ENCODE assay signal across 8 mouse cellular contexts in the genomic region with DNA sequence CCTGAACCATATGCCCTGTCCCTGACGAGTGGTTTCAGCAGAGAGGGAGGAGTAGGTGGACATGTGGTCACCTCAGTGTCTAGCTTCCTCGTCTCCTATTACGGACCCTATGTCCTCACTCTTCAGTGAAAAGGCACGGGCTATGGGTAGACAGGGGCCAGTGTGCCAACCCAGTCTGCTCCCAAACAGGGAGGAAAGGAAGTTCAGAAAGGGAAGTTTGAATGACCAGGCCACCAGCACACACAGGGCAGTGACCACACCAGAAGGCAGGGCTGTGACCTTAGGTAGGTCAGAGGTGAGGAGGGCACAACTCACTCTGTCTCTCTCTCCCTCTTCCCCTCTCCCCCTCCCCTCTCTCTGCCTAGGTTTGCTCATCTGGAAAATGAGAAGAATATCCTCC. TPM values are rescaled to one million over a fixed set of nuclear protein-coding genes. Genes with fewer than 3 reads are reported as not detected.
DNase-seq lines count a peak whose midpoint lies in the region; ATAC-seq and TF ChIP-seq lines count a peak whose summit lies in the region.

No protein-coding gene starts in this region.

- 0 out of 2 replicates have a peak, but pooled peaks have one; percentile 3 for ATAC-seq in forebrain, embryonic 11.5 days (replicated peaks; ENCODE audit: low FRiP score)
- ATAC-seq in limb, embryonic 15.5 days (ENCODE audit: insufficient number of reproducible peaks, low FRiP score, low TSS enrichment, low read depth) = no peak

- H3K36me3 ChIP-seq in spleen, adult 2 months (ENCODE audit: control insufficient read depth, insufficient read depth, low read length) = peaks cover 12% of the 10 kb centered on the region
- no peaks in the 10 kb centered on the region; the same call in 1 of the 2 replicates for H3K36me3 ChIP-seq in forebrain, embryonic 11.5 days (ENCODE audit: control insufficient read depth, insufficient read depth, low read length)
- peaks cover 25% of the 10 kb centered on the region for H3K36me3 ChIP-seq in limb, embryonic 15.5 days
- no peaks in the 10 kb centered on the region for H3K36me3 ChIP-seq in myocyte (ENCODE audit: control insufficient read depth, insufficient read depth)

- H3K4me1 ChIP-seq in spleen, adult 2 months (ENCODE audit: control insufficient read depth, insufficient read depth, insufficient read length) = peaks cover 11% of the 10 kb centered on the region; the same call in 1 of the 2 replicates
- no peaks in the 10 kb centered on the region for H3K4me1 ChIP-seq in forebrain, embryonic 11.5 days (replicated peaks; ENCODE audit: control insufficient read depth, insufficient read depth, low read length)
- peaks cover 23% of the 10 kb centered on the region for H3K4me1 ChIP-seq in limb, embryonic 15.5 days

- peak overlapping the region; percentile 55 for H3K9ac ChIP-seq in forebrain, embryonic 11.5 days (ENCODE audit: low read length)
- H3K9ac ChIP-seq in limb, embryonic 15.5 days = peak overlapping the region; percentile 56

- no peak for TF ChIP-seq CTCF in spleen, adult 2 months (IDR thresholded peaks at IDR 0.05; ENCODE audit: extremely low read depth, insufficient read depth, insufficient read length, insufficient replicate concordance)

- no peak for DNase-seq in spleen, adult 2 months (ENCODE audit: low read depth in 1 of 2, low spot score in 2 of 2)
- DNase-seq in spleen, adult 12 weeks (ENCODE audit: low spot score) = no peak
- no peak for DNase-seq in forebrain, embryonic 11.5 days (ENCODE audit: low spot score)
- DNase-seq in spleen, postnatal 14 days (ENCODE audit: low spot score in 2 of 2) = no peak
- no peak for DNase-seq in layer of hippocampus, postnatal 14 days (ENCODE audit: low spot score in 2 of 2)
- DNase-seq in urinary bladder, postnatal 14 days (ENCODE audit: low spot score) = no peak

- 54% methylated on average over 4 of the region's 4 CpGs for WGBS in spleen, adult 2 months
- WGBS in forebrain, embryonic 11.5 days = 58% methylated on average over 4 of the region's 4 CpGs
- WGBS in limb, embryonic 15.5 days = 44% methylated on average over 4 of the region's 4 CpGs

- TF ChIP-seq POLR2A in spleen, adult 2 months (IDR thresholded peaks at IDR 0.05; ENCODE audit: low read depth, low read length) = no peak
- TF ChIP-seq POLR2A in myocyte (IDR thresholded peaks at IDR 0.05; ENCODE audit: insufficient read length, low read depth) = no peak

- H3K79me2 ChIP-seq in myocyte (ENCODE audit: control insufficient read depth, insufficient read depth) = peaks cover 7% of the 10 kb centered on the region

- no peaks in the 10 kb centered on the region for H3K27me3 ChIP-seq in spleen, adult 2 months (ENCODE audit: control insufficient read depth, insufficient read depth, low read length)
- no peaks in the 10 kb centered on the region for H3K27me3 ChIP-seq in forebrain, embryonic 11.5 days (ENCODE audit: control insufficient read depth, insufficient read depth, low read length)
- H3K27me3 ChIP-seq in limb, embryonic 15.5 days = no peaks in the 10 kb centered on the region
- no peaks in the 10 kb centered on the region for H3K27me3 ChIP-seq in myocyte (ENCODE audit: control insufficient read depth, insufficient read depth, insufficient read length)

- peak overlapping the region; percentile 31; the same call in 1 of the 2 replicates for H3K27ac ChIP-seq in spleen, adult 2 months (ENCODE audit: insufficient read depth, low read length)
- no peak overlapping the region for H3K27ac ChIP-seq in forebrain, embryonic 11.5 days (ENCODE audit: low read depth, low read length)
- no peak overlapping the region for H3K27ac ChIP-seq in limb, embryonic 15.5 days

- H3K9me3 ChIP-seq in forebrain, embryonic 11.5 days (ENCODE audit: control insufficient read depth, low read length) = no peaks in the 10 kb centered on the region
- H3K9me3 ChIP-seq in limb, embryonic 15.5 days = no peaks in the 10 kb centered on the region

- H3K4me3 ChIP-seq in spleen, adult 2 months (ENCODE audit: extremely low read depth, insufficient read depth, insufficient read length) = peak overlapping the region; percentile 74
- H3K4me3 ChIP-seq in forebrain, embryonic 11.5 days (ENCODE audit: low read depth, low read length) = peak overlapping the region; percentile 48
- peak overlapping the region; percentile 60 for H3K4me3 ChIP-seq in limb, embryonic 15.5 days
- peak overlapping the region; percentile 43 for H3K4me3 ChIP-seq in myocyte

- peak overlapping the region; percentile 58 for H3K4me2 ChIP-seq in forebrain, embryonic 11.5 days (ENCODE audit: low read depth, low read length, severe bottlenecking)
- H3K4me2 ChIP-seq in limb, embryonic 15.5 days = peak overlapping the region; percentile 67
- peak overlapping the region; percentile 98 for H3K4me2 ChIP-seq in myocyte (ENCODE audit: low read depth)

- H3ac ChIP-seq in myocyte (ENCODE audit: control insufficient read depth, insufficient read length) = no peak overlapping the region

TF ChIP-seq in myocyte, 11 proteins besides CTCF, POLR2A, EP300 and RAD21:
- TF ChIP-seq TCF3 (IDR thresholded peaks at IDR 0.05; ENCODE audit: insufficient read length, low read depth) = no peak
- TF ChIP-seq USF1 (IDR thresholded peaks at IDR 0.05; ENCODE audit: low read depth) = no peak
- no peak for TF ChIP-seq MYOG (IDR thresholded peaks at IDR 0.05; ENCODE audit: control insufficient read depth in 1 of 3, insufficient read depth in 1 of 3, insufficient read length in 2 of 3, low read depth in 2 of 3)
- TF ChIP-seq E2F4 (IDR thresholded peaks at IDR 0.05; ENCODE audit: insufficient read depth) = no peak

RNA-seq across cellular contexts. Expression of gene Tpcn2, which starts 0.8 kb away (rescaled TPM):
- polyA plus RNA-seq in spleen, adult 2 months (2012; rRNA removed) = 23.8 and 31.3 TPM in 2 replicates
- 2.4 and 2.8 TPM in 2 replicates for polyA plus RNA-seq in forebrain, embryonic 11.5 days (2014; fragmentation: Nextera tagmentation; extraction: Ambion mirVana)
- polyA plus RNA-seq in limb, embryonic 15.5 days (2015; fragmentation: Nextera tagmentation; extraction: Ambion mirVana) = 10.8 and 11.2 TPM in 2 replicates
- 4.4 TPM for polyA plus RNA-seq in myocyte (2012; fragmentation: generic; extraction: Trizol)
- 1 to 10 TPM; 5.4 to 7.2 TPM for total RNA-seq in layer of hippocampus, postnatal 14 days (2021)

RNA-seq across cellular contexts. Expression of gene Mrgprf, which starts 17.6 kb away (rescaled TPM):
- polyA plus RNA-seq in spleen, adult 2 months (2012; rRNA removed) = 2.2 and 2.5 TPM in 2 replicates
- 0.20 and 0.25 TPM in 2 replicates for polyA plus RNA-seq in forebrain, embryonic 11.5 days (2014; fragmentation: Nextera tagmentation; extraction: Ambion mirVana)
- 10.8 and 15.3 TPM in 2 replicates for polyA plus RNA-seq in limb, embryonic 15.5 days (2015; fragmentation: Nextera tagmentation; extraction: Ambion mirVana)
- polyA plus RNA-seq in myocyte (2012; fragmentation: generic; extraction: Trizol) = 4.4 TPM
- 1 to 10 TPM in 1 of 2 experiments, under 1 TPM in 1; 0.88 to 1.1 TPM for total RNA-seq in layer of hippocampus, postnatal 14 days (2021)

RNA-seq across cellular contexts. Expression of gene Mrgprd, which starts 31.6 kb away (rescaled TPM):
- polyA plus RNA-seq in spleen, adult 2 months (2012; rRNA removed) = not detected in 2 replicates
- not detected in 2 replicates for polyA plus RNA-seq in forebrain, embryonic 11.5 days (2014; fragmentation: Nextera tagmentation; extraction: Ambion mirVana)
- polyA plus RNA-seq in limb, embryonic 15.5 days (2015; fragmentation: Nextera tagmentation; extraction: Ambion mirVana) = not detected in 2 replicates
- not detected for polyA plus RNA-seq in myocyte (2012; fragmentation: generic; extraction: Trizol)
- not detected for total RNA-seq in layer of hippocampus, postnatal 14 days (2021)
